Mouse (Mus musculus) liver, adult 10 weeks (tissue): ENCODE measurements around the gene Arl3. TPM values are rescaled to one million over a fixed set of nuclear protein-coding genes. Genes with fewer than 3 reads are reported as not detected.

ENCODE experiments used
- polyA plus RNA-seq: library from polyadenylated mRNA; stranded (reverse); fragments of 350-450 nt; fragmentation: Illumina TruSeq; extraction: RNeasy Lipid Tissue Mini Kit (QIAGEN cat#74804); gene quantifications from one replicate; pipeline ENCODE4 v1.2.3, GENCODE M21; 2014; ENCODE audit warnings: low read depth, low replicate concordance

The Arl3 gene
- polyA plus RNA-seq = 20.6 TPM

DNA sequence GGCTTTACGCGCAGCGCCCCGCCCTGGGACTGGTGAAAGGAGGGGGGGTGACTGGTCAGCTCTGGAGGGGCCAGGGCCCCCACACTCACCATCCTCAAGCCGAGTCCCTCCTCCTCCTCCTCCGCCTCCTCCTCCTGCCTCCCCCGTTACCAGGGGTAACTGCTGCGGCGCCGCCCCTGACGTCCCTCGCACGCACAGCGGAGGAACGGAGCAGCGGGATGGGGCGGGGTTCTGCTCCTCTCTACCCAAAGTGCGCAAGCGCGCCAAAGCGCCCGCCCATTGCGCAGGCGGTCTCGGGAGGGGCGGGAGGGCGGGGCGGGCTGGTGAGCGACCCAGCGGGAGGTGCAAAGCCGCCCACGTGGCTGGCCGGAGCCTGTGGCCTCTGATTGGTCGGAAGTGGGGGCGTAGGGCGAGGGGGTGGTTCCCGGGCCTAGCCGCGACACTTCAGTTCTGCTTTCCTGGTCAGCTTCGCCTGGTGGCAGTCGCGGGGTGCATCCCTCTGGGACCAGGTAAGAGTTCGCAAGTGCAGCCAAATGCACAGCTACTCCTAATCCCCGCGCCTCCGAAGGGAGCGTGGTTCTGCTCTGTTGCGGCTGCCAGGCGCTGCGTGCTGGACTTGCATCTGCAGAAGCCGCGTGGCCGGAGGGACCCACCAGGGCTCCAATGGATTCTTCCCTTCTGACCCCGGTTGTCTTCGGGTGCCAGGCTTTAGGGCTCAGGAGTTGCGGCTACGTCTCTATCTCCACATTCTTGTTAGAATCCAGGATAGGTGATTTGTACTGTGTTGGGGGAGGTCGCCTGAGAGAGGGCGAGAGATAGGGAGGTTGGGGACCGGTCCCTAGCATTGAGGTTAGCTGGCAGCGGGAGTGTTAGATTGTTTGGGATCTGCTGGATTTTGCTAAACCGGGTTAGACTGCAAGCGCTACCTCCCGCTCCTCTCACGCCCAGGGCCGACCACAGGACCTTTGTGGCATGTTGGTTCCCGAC, at the start of gene Arl3, which contains the start of gene Sfxn2:
Gene Arl3, minus strand, starts transcription at position 248 of the 987 bp plus-strand sequence.
Gene Sfxn2, plus strand, starts transcription at position 415 of the 987 bp plus-strand sequence.

DNA sequence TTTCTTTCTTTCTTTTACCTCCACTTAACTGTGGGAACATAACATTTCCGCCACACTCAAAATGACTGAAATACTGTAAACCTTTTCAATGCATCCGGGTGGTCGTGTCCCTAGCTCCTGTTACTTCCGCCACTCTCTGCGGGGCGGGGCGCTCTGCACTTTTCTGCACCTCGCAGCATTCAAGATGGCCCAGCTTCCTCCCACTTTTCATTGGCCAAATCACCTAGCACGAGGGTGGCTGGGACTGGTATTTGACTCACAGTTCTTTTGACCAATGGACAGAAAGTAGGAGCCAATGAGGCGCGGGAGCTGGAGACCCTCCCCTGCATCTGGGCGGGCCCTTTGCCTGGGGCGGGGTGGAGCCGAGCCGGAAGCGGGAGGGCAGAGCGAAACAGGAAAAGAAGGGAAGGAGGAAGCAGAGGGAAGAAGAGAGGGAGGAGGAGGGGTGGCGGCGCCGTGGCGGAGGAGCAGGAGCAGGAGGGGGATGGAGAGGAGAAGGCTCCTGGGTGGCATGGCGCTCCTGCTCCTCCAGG, 25.8 kb upstream of the Arl3 start, which contains the start of gene Wbp1l:
Gene Wbp1l, plus strand, starts transcription at position 365 of the 533 bp plus-strand sequence.

GRCm38 (mm10) chr19:46501401-46502068, 71.5 kb downstream of the Arl3 start, which contains the start of gene Trim8:
TSS of gene Trim8 (plus strand) at chr19:46501702.

Other genes starting within 250 kb of the Arl3 start
- not detected for gene Psd, start 246.0 kb downstream of the Arl3 start, polyA plus RNA-seq
- not detected for gene Fbxl15, start 245.0 kb downstream of the Arl3 start, polyA plus RNA-seq
- gene Cuedc2, start 234.5 kb downstream of the Arl3 start, polyA plus RNA-seq = 2.4 TPM
- gene Mfsd13a, start 232.1 kb downstream of the Arl3 start, polyA plus RNA-seq = 0.42 TPM
- not detected for gene 2310034G01Rik, start 222.9 kb downstream of the Arl3 start, polyA plus RNA-seq
- gene Actr1a, start 177.4 kb downstream of the Arl3 start, polyA plus RNA-seq = 17.6 TPM
- 0.93 TPM for gene Sufu, start 176.3 kb downstream of the Arl3 start, polyA plus RNA-seq
- gene Trim8, start 71.5 kb downstream of the Arl3 start, polyA plus RNA-seq = 2.7 TPM
- gene Sfxn2, start 167 bp upstream of the Arl3 start, polyA plus RNA-seq = 31.0 TPM
- 28.1 TPM for gene Wbp1l, start 25.9 kb upstream of the Arl3 start, polyA plus RNA-seq
- gene Cyp17a1, start 100.0 kb upstream of the Arl3 start, polyA plus RNA-seq = 131 TPM
- 15.0 TPM for gene Borcs7, start 116.7 kb upstream of the Arl3 start, polyA plus RNA-seq
- 36.4 TPM for gene As3mt, start 134.3 kb upstream of the Arl3 start, polyA plus RNA-seq
- 1.3 TPM for gene Cnnm2, start 188.4 kb upstream of the Arl3 start, polyA plus RNA-seq